Mouse (Mus musculus) left cerebral cortex, postnatal 4 days (tissue): ENCODE measurements at regions not wholly inside any gene's neighbourhood (a gene's known extent, or its start where the extent isn't known, plus 50 kb on each side); places are given as distances from the start of the nearest gene placed in this dataset.

Experiments used
- DNase-seq: peaks from one replicate; pipeline ENCODE4 v3.0.0-alpha.2; 2022
- intact Hi-C: fragments of 180-260 bp; cut with DNase I; formaldehyde crosslinking; loops from one replicate; pipeline ENCODE4 v1.15.1; 2025

DNA sequence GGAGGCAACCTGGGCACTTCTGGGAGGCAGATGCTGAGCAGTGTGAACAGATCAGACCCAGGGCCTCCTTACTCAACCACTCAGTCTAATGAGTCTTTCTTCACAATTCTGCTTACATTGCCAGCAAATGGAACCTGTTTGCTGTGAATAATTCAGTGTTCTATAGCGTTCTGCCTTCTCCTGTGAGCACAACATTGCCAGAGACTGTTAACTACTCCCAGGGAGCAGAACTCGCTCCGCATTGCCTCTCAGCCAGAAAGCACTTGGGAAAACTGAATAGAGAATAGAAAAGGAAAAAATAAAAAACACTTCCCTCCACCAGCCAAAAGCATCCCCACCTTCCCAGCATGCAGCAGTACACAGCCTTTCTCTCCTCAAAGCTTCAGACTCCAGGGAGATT is 51.5 kb downstream of the Aym1 start:
- DNase-seq = no peak
- intact Hi-C loops = no loop called here

- no peak for DNase-seq
- intact Hi-C loops = no loop called here
Observed at GRCm38 (mm10) chr5:113410963-113411362, 53.9 kb downstream of the Aym1 start.

DNA sequence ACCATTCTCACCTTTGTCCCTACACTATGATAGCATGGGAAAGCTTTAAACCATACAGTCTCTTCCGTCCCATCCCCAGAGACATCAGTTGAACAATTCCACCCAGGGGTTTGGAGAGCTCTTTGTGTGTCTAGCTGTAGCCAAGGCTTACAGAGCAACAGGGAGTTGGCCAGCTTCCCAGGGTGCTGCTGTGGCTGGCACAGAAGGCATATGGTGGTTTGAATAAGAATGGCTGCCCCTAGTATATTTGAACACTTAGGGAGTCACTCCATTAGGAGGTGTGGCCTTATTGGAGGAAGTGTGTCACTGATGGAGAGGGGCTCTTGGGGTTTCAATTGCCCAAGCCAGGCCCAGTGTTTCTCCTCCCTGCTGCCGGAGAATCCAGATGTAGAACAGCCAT is 57.5 kb downstream of the Aym1 start:
- intact Hi-C loops = no loop called here
- peak; percentile 83 for DNase-seq

DNA sequence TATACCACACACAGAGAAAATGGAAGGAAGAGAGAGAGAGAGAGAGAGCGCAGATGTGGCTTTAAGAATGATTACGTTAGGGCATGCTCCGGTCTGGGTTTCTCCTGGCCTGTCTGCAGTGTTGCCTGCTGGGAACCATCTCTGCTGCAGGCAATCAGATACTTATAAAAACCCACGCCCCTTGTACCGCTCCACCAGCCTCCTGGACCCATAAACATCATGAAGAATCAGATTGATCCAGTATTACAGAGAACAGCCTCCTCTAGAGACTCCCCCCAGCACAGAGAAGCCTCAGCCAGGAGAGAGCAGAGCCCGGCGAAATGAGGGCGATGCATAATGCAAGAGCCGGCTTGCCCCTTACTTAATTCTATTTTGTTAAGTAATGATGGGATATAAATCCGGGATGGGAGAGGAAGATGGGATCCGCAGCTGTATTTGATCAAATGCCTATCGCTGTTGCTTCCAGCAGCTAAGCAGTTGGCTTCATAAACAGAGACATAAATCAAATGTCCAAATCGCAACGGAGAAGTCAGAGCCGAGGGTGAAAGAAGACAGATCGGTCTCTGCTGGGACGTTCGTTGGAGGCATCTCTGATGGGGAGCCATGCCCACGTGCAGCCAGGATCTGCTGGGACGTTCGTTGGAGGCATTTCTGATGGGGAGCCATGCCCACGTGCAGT is 61.4 kb downstream of the Aym1 start:
- intact Hi-C loops = no loop called here
- no peak for DNase-seq

DNA sequence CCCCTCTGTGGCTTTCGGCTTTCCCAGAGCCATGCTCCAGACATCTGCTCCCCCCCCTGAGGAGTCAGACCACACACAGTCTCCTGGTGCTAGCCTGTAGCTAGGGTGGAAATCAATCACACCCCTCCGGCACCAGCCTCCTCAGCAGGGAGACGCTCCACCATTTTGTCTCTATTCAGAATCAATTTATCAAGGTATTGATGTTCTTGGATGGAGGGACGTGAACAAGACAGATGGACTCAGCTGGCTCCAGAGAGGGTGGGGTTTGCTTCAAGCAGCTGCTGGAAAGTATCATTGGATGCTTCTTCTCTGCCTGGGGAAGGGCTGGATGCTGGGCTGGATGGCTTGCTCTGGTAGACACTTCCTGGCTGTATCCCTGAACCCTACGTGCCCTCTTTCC is 63.5 kb downstream of the Aym1 start:
- intact Hi-C loops = no loop called here
- peak; percentile 71 for DNase-seq

DNA sequence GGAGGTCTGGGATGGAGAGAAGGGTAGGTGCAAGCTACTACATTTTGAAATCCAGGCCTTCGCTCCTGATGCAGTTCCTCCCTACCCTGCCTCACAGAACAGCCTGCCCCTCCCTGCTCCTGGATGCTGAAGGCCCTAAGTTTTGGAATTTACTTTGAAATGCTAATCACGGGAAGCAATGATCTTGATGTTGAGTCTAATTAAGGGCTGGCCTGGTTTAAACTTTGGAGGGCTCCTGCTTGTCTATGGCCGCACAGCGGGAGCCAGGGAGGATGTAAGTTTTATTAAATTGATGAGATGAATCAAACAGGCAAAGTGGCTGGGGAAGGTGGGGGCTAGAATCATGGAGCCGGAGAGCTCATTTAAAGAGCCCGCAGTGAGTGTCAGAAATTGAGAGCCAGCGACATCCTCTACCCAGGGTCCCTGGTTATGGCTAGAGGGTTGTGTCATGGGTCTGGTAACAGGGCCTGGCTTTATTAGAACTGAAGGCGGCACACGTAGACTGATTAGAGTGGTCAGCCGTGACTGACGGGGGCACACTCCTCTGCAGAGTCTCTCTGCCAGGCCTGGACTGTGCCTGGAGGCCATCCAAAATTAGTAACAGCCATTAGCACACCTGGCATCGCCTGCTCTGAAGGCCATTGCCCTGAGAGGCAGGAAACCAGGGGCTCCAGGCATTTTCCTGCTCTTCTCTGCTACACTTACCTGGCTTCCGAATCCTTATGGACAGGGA is 65.1 kb downstream of the Aym1 start:
- intact Hi-C loops = no loop called here
- DNase-seq = peak; percentile 53

- intact Hi-C loops = no loop called here
Observed at GRCm38 (mm10) chr5:113422726-113423110, 65.6 kb downstream of the Aym1 start.

GRCm38 (mm10) chr5:113427779-113428178 is 62.4 kb upstream of the Wscd2 start:
- intact Hi-C loops = no loop called here
- DNase-seq = no peak

More at GRCm38 (mm10) chr5:113422726-113423110, 65.6 kb downstream of the Aym1 start:
- no peak for DNase-seq

- intact Hi-C loops = no loop called here
- no peak for DNase-seq
Observed at GRCm38 (mm10) chr5:113431334-113431733, 58.8 kb upstream of the Wscd2 start.

GRCm38 (mm10) chr5:113436987-113437386 is 53.1 kb upstream of the Wscd2 start:
- no peak for DNase-seq
- intact Hi-C loops = no loop called here
